Mouse (Mus musculus) olfactory bulb, adult 2 months (tissue): ENCODE results near the gene Tbc1d8b. TPM values are rescaled to one million over a fixed set of nuclear protein-coding genes. Genes with fewer than 3 reads are reported as not detected.

Source experiments
- H3K27ac ChIP-seq: fragments of 200-500 bp; 2 replicates; pipeline ENCODE4 v1.5.1; 2012; ENCODE audit warnings: low read depth, low read length; ENCODE audit not compliant: insufficient read depth
- H3K4me1 ChIP-seq: fragments of 200-500 bp; 2 replicates; pipeline ENCODE4 v1.6.1; 2012; ENCODE audit warnings: low read length; ENCODE audit not compliant: control insufficient read depth, insufficient read depth
- H3K4me3 ChIP-seq: fragments of 200-500 bp; 2 replicates; pipeline ENCODE4 v1.5.1; 2012; ENCODE audit warnings: mild to moderate bottlenecking, low read depth, low read length, moderate library complexity; ENCODE audit not compliant: insufficient read depth
- CTCF ChIP-seq: fragments of 200-500 bp; IDR thresholded peaks from 2 replicates; pipeline ENCODE4 v1.5.1; 2012; ENCODE audit warnings: low read depth, mild to moderate bottlenecking, low read length, moderate library complexity; ENCODE audit not compliant: insufficient read depth
- POLR2A ChIP-seq: fragments of 200-500 bp; IDR thresholded peaks from 2 replicates; pipeline ENCODE4 v1.6.1; 2012; ENCODE audit warnings: mild to moderate bottlenecking, low read depth, low read length, moderate library complexity; ENCODE audit not compliant: insufficient read depth
- WGBS: fragments of 180-500 bp; shearing (Covaris S2); methylation state at CpG from one replicate; pipeline ENCODE4 v1.1.7; 2018; 5-methylcytosine and 5-hydroxymethylcytosine counted together
- polyA plus RNA-seq: library from polyadenylated mRNA; stranded (reverse); fragments of >200 nt; gene quantifications from 2 replicates; pipeline ENCODE4 v1.2.4, GENCODE M21; 2012; ENCODE audit warnings: low replicate concordance; ENCODE audit not compliant: missing spikeins, insufficient read depth, insufficient read length

Tbc1d8b gene
- polyA plus RNA-seq, 1 experiment = not detected

- Histone ChIP-seq H3K4me1 (peaks cover 5% of the 10 kb centered on the region), H3K4me3 (no peak overlapping the region), H3K27ac (no peak overlapping the region)
- TF ChIP-seq CTCF (no peak), POLR2A (no peak)
- WGBS = 83% methylated on average over 7 of the region's 7 CpGs
Observed at GRCm38 (mm10) chrX:139794072-139794845, 109.5 kb downstream of the Tbc1d8b start.

- Histone ChIP-seq H3K27ac (no peak overlapping the region), H3K4me1 (0 out of 2 replicates have a peak, but pooled peaks cover under 1% of the 10 kb centered on the region), H3K4me3 (no peak overlapping the region)
- TF ChIP-seq POLR2A (no peak), CTCF (no peak)
- WGBS = 90% methylated on average over 6 of the region's 6 CpGs
Observed at GRCm38 (mm10) chrX:139796037-139796436, 111.2 kb downstream of the Tbc1d8b start.

DNA sequence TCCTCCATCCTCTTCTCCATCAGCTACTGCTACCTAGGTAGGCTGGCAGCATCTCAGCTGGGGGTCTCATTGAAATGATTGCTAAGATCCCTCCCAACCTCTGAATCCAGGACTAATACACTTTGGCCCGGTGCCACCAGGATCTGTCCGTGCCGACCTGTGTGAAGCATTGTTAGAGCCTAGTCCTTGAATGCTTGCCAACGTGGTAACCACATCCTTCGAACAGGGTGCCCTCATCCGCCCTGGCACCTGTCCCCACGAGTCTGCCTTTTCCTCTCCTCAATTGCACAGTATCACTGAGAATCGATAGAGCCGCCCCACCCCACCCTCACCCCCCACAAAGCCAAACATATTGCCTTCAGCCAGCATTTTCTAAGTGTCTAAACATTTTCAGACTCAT is 113.1 kb downstream of the Tbc1d8b start:
- no peak for TF ChIP-seq CTCF
- TF ChIP-seq POLR2A = no peak
- Histone ChIP-seq H3K4me3 (no peak overlapping the region), H3K27ac (no peak overlapping the region), H3K4me1 (no peaks in the 10 kb centered on the region)
- WGBS = 61% methylated on average over 9 of the region's 9 CpGs

DNA sequence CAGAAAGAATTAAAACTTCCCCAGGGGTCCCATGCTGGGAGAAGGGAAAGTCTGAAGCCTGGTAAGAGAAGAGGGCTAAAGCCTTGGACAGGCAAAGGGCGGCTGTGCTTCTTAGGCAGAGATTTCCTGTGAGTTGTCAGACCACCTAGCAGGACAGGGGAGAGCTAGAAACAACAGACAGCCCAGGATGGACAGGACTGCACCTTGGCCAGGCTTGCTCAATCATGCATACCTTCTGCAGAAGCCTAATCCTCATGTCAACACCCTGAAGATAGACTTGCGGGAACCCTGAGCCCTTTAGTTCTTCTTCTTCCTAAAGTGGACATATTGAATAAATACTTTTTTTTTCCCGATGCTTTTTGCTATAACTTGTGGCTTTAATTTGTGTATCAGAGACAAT is 115.2 kb downstream of the Tbc1d8b start:
- 82% methylated on average over 3 of the region's 3 CpGs for WGBS

DNA sequence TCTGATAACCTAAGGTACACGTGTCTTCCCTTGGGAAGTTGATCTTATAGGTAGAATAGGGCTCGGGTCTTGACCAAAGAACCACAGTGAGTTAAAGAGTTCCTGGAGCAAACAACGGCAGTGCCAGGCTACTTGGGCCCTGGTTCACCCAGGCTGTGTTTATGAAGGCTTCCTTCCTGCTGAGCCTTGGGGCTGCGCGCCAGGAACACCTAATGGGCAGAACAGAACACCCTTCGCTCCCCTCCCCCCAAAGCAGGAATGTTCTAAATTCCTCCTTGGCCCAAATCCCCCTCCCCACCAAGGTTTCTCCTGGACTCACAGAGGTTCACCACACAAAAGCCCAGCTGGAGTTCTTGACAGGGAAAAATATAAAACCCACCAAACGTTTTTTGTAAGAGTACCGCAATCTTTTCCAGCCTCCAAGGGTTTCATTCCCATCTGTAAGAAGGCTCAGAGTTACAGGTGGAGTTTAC is 115.6 kb downstream of the Tbc1d8b start, which contains the start of gene Cldn2:
Cldn2 (plus strand) TSS at position 423 of the 473 bp plus-strand sequence.
- H3K4me1 ChIP-seq = no peaks in the 10 kb centered on the region
- 75% methylated on average over 8 of the region's 8 CpGs for WGBS
- H3K27ac ChIP-seq = no peak within 1 kb of the TSS
- no peak for TF ChIP-seq POLR2A
- no peak for TF ChIP-seq CTCF
- H3K4me3 ChIP-seq = no peak within 1 kb of the TSS

More for the DNA sequence above, 115.2 kb downstream of the Tbc1d8b start:
- H3K4me3 ChIP-seq = no peak overlapping the region
- no peaks in the 10 kb centered on the region for H3K4me1 ChIP-seq
- H3K27ac ChIP-seq = no peak overlapping the region
- TF ChIP-seq CTCF (no peak), POLR2A (no peak)

Other genes starting within 250 kb of the Tbc1d8b start
- not detected in 2 replicates for gene D330045A20Rik, start 204.6 kb upstream of the Tbc1d8b start, polyA plus RNA-seq
- not detected in 2 replicates for gene Rnf128, start 121.7 kb upstream of the Tbc1d8b start, polyA plus RNA-seq
- gene Gm15013, start 29.5 kb downstream of the Tbc1d8b start, polyA plus RNA-seq = not detected in 2 replicates
- not detected in 2 replicates for gene Ripply1, start 97.4 kb downstream of the Tbc1d8b start, polyA plus RNA-seq
- gene Cldn2, start 115.8 kb downstream of the Tbc1d8b start, polyA plus RNA-seq = not detected in 2 replicates
- gene Morc4, start 186.7 kb downstream of the Tbc1d8b start, polyA plus RNA-seq = not detected in 2 replicates